Mouse (Mus musculus) kidney, adult 2 months (tissue): ENCODE measurements around the gene Ccdc188. TPM values are rescaled to one million over a fixed set of nuclear protein-coding genes. Genes with fewer than 3 reads are reported as not detected.

Source experiments
- DNase-seq: peaks from one replicate; pipeline ENCODE4 v3.0.0; 2021
- H3K27ac ChIP-seq: fragments of 200-500 bp; 2 replicates; pipeline ENCODE4 v1.5.1; 2012; ENCODE audit warnings: low read depth, low read length, control low read depth, inconsistent platforms; ENCODE audit not compliant: insufficient read depth
- H3K27me3 ChIP-seq: fragments of 200-500 bp; replicated peaks from 2 replicates; pipeline ENCODE4 v1.6.1; 2012; ENCODE audit warnings: mild to moderate bottlenecking, moderate library complexity, low read length, inconsistent platforms; ENCODE audit not compliant: control insufficient read depth, insufficient read depth
- H3K36me3 ChIP-seq: fragments of 200-500 bp; 2 replicates; pipeline ENCODE4 v1.6.1; 2012; ENCODE audit warnings: mild to moderate bottlenecking, moderate library complexity, low read length, inconsistent platforms; ENCODE audit not compliant: control insufficient read depth, insufficient read depth
- H3K4me1 ChIP-seq: fragments of 200-500 bp; 2 replicates; pipeline ENCODE4 v1.6.1; 2011; ENCODE audit warnings: low read length; ENCODE audit not compliant: control insufficient read depth, insufficient read depth
- H3K4me3 ChIP-seq: fragments of 200-500 bp; 2 replicates; pipeline ENCODE4 v1.5.1; 2011; ENCODE audit warnings: mild to moderate bottlenecking, low read depth, low read length, control low read depth; ENCODE audit not compliant: insufficient read depth
- CTCF ChIP-seq: fragments of 200-500 bp; conservative IDR thresholded peaks from 2 replicates; pipeline ENCODE4 v1.5.1; 2011; ENCODE audit warnings: low read depth, mild to moderate bottlenecking, control low read depth, low read length, moderate library complexity, mixed read lengths; ENCODE audit not compliant: insufficient read depth, insufficient read length
- POLR2A ChIP-seq: fragments of 200-500 bp; IDR thresholded peaks from one replicate; pipeline ENCODE4 v1.6.1; 2011; ENCODE audit warnings: low read depth, low read length, control low read depth
- WGBS: fragments of 180-500 bp; shearing (Covaris S2); methylation state at CpG from one replicate; pipeline ENCODE4 v1.1.7; 2018; 5-methylcytosine and 5-hydroxymethylcytosine counted together
- polyA plus RNA-seq: library from polyadenylated mRNA; depleted of rRNA; stranded (reverse); fragments of >200 nt; gene quantifications from 2 replicates; pipeline ENCODE4 v1.2.3, GENCODE M21; 2012

The Ccdc188 gene
- polyA plus RNA-seq, 1 experiment = not detected

GRCm38 (mm10) chr16:18176758-18177157, 40.9 kb upstream of the Ccdc188 start:
- DNase-seq = no peak
- Histone ChIP-seq H3K27me3 (no peaks in the 10 kb centered on the region), H3K4me3 (no peak overlapping the region), H3K36me3 (no peaks in the 10 kb centered on the region), H3K27ac (no peak overlapping the region), H3K4me1 (no peaks in the 10 kb centered on the region)
- peak; percentile 41; the same call in 1 of the 2 replicates for TF ChIP-seq CTCF
- no peak for TF ChIP-seq POLR2A
- WGBS = 79% methylated on average over 4 of the region's 4 CpGs

GRCm38 (mm10) chr16:18179591-18179990, 38.1 kb upstream of the Ccdc188 start:
- no peak overlapping the region for H3K27ac ChIP-seq
- no peaks in the 10 kb centered on the region for H3K27me3 ChIP-seq
- no peak for TF ChIP-seq POLR2A
- TF ChIP-seq CTCF = no peak
- DNase-seq = no peak
- H3K4me3 ChIP-seq = no peak overlapping the region
- H3K36me3 ChIP-seq = no peaks in the 10 kb centered on the region
- 41% methylated on average over 2 of the region's 2 CpGs for WGBS
- no peaks in the 10 kb centered on the region for H3K4me1 ChIP-seq

- Histone ChIP-seq H3K27me3 (no peaks in the 10 kb centered on the region), H3K36me3 (no peaks in the 10 kb centered on the region), H3K4me3 (no peak overlapping the region), H3K27ac (no peak overlapping the region), H3K4me1 (no peaks in the 10 kb centered on the region)
- 15% methylated on average over 10 of the region's 10 CpGs for WGBS
- no peak for TF ChIP-seq POLR2A
- no peak for TF ChIP-seq CTCF
- no peak for DNase-seq
These were observed 36.3 kb upstream of the Ccdc188 start for GRCm38 (mm10) chr16:18181398-18181797.

- no peak for TF ChIP-seq CTCF
- TF ChIP-seq POLR2A = no peak
- no peaks in the 10 kb centered on the region for H3K36me3 ChIP-seq
- 91% methylated on average over 8 of the region's 8 CpGs for WGBS
- H3K27me3 ChIP-seq = no peaks in the 10 kb centered on the region
- no peak overlapping the region for H3K4me3 ChIP-seq
- H3K27ac ChIP-seq = no peak overlapping the region
- no peaks in the 10 kb centered on the region for H3K4me1 ChIP-seq
- DNase-seq = no peak
These were observed 34.9 kb upstream of the Ccdc188 start for GRCm38 (mm10) chr16:18182766-18183165.

GRCm38 (mm10) chr16:18185715-18186449, 31.8 kb upstream of the Ccdc188 start:
- 44% methylated on average over 8 of the region's 8 CpGs for WGBS
- no peaks in the 10 kb centered on the region for H3K36me3 ChIP-seq
- H3K4me3 ChIP-seq = no peak overlapping the region
- TF ChIP-seq CTCF = no peak
- no peak overlapping the region for H3K27ac ChIP-seq
- no peaks in the 10 kb centered on the region for H3K27me3 ChIP-seq
- DNase-seq = no peak
- no peaks in the 10 kb centered on the region for H3K4me1 ChIP-seq

GRCm38 (mm10) chr16:18186798-18187197, 30.9 kb upstream of the Ccdc188 start:
- Histone ChIP-seq H3K27ac (no peak overlapping the region), H3K27me3 (no peaks in the 10 kb centered on the region), H3K4me3 (no peak overlapping the region), H3K36me3 (no peaks in the 10 kb centered on the region), H3K4me1 (no peaks in the 10 kb centered on the region)
- no peak for DNase-seq
- TF ChIP-seq POLR2A (no peak), CTCF (no peak)
- WGBS = 74% methylated on average over 4 of the region's 4 CpGs

GRCm38 (mm10) chr16:18187221-18187620, 30.5 kb upstream of the Ccdc188 start:
- no peaks in the 10 kb centered on the region for H3K36me3 ChIP-seq
- WGBS = 82% methylated on average over 3 of the region's 3 CpGs
- H3K27me3 ChIP-seq = no peaks in the 10 kb centered on the region
- TF ChIP-seq POLR2A (no peak), CTCF (no peak)
- H3K4me1 ChIP-seq = no peaks in the 10 kb centered on the region
- H3K4me3 ChIP-seq = no peak overlapping the region
- no peak for DNase-seq
- H3K27ac ChIP-seq = no peak overlapping the region

- 84% methylated on average over 2 of the region's 2 CpGs for WGBS
- H3K4me3 ChIP-seq = no peak overlapping the region
- DNase-seq = no peak
- no peaks in the 10 kb centered on the region for H3K27me3 ChIP-seq
- H3K27ac ChIP-seq = no peak overlapping the region
- H3K36me3 ChIP-seq = no peaks in the 10 kb centered on the region
- H3K4me1 ChIP-seq = no peaks in the 10 kb centered on the region
- TF ChIP-seq POLR2A = no peak
- no peak for TF ChIP-seq CTCF
These were observed 26.7 kb upstream of the Ccdc188 start for GRCm38 (mm10) chr16:18191006-18191405.
